Mouse (Mus musculus) cerebellum, adult 8-10 months (tissue): ENCODE measurements around the gene Tnrc18.
A peak's percentile ranks its signal among the peaks of the same experiment; 100 is the strongest.

Experiments used
- DNase-seq: peaks from one replicate; pipeline ENCODE4 v3.0.0; 2022

Gene Tnrc18

GRCm38 (mm10) chr5:142771034-142771433, 46.4 kb downstream of the Tnrc18 start:
- no peak for DNase-seq

GRCm38 (mm10) chr5:142769641-142770040, 47.8 kb downstream of the Tnrc18 start:
- DNase-seq = no peak

GRCm38 (mm10) chr5:142768352-142769267, 48.9 kb downstream of the Tnrc18 start:
- DNase-seq = no peak

- DNase-seq = peak; percentile 78
Observed at GRCm38 (mm10) chr5:142767937-142768336, 49.5 kb downstream of the Tnrc18 start.

GRCm38 (mm10) chr5:142766708-142767107, 50.8 kb downstream of the Tnrc18 start:
- DNase-seq = no peak

GRCm38 (mm10) chr5:142764889-142765288, 52.6 kb downstream of the Tnrc18 start:
- DNase-seq = no peak

- DNase-seq = no peak
Observed at GRCm38 (mm10) chr5:142764306-142764705, 53.2 kb downstream of the Tnrc18 start.

GRCm38 (mm10) chr5:142762082-142762807, 55.2 kb downstream of the Tnrc18 start:
- DNase-seq = no peak

GRCm38 (mm10) chr5:142761326-142761983, 56.0 kb downstream of the Tnrc18 start:
- DNase-seq = peak; percentile 73

GRCm38 (mm10) chr5:142759786-142760185, 57.7 kb downstream of the Tnrc18 start:
- no peak for DNase-seq

- no peak for DNase-seq
Observed at GRCm38 (mm10) chr5:142752241-142752640, 65.2 kb downstream of the Tnrc18 start.

GRCm38 (mm10) chr5:142750173-142750572, 67.3 kb downstream of the Tnrc18 start:
- DNase-seq = no peak

GRCm38 (mm10) chr5:142747026-142747629, 70.3 kb downstream of the Tnrc18 start:
- no peak for DNase-seq

- DNase-seq = no peak
Observed at GRCm38 (mm10) chr5:142739941-142740340, 77.5 kb downstream of the Tnrc18 start.

- no peak for DNase-seq
Observed at GRCm38 (mm10) chr5:142731916-142732315, 85.5 kb downstream of the Tnrc18 start.

- no peak for DNase-seq
Observed at GRCm38 (mm10) chr5:142730295-142730694, 87.2 kb downstream of the Tnrc18 start.

GRCm38 (mm10) chr5:142728301-142728700, 89.2 kb downstream of the Tnrc18 start:
- DNase-seq = no peak

GRCm38 (mm10) chr5:142726748-142727147, 90.7 kb downstream of the Tnrc18 start:
- no peak for DNase-seq

GRCm38 (mm10) chr5:142724265-142724664, 93.2 kb downstream of the Tnrc18 start:
- DNase-seq = no peak

- DNase-seq = peak; percentile 65
Observed at GRCm38 (mm10) chr5:142723520-142724133, 93.8 kb downstream of the Tnrc18 start.

GRCm38 (mm10) chr5:142719897-142720296, 97.6 kb downstream of the Tnrc18 start:
- no peak for DNase-seq

- no peak for DNase-seq
Observed at GRCm38 (mm10) chr5:142718486-142718885, 99.0 kb downstream of the Tnrc18 start.
